Mouse (Mus musculus) heart, embryonic 16.5 days (tissue): ENCODE data around the gene Ank3. TPM values are rescaled to one million over a fixed set of nuclear protein-coding genes. Genes with fewer than 3 reads are reported as not detected.

Source experiments
- ATAC-seq: fragments of 200-750 bp; cut with Nextera tagmentation; replicated peaks from 2 replicates; pipeline ENCODE4 v1.8.0; 2017; ENCODE audit warnings: moderate number of reproducible peaks; ENCODE audit not compliant: insufficient read depth, low FRiP score; ENCODE audit errors: extremely low read depth
- H3K27ac ChIP-seq: fragments of 300-500 bp; sonication (generic); 2 replicates; pipeline ENCODE4 v1.5.1; 2014; ENCODE audit warnings: mild to moderate bottlenecking, low read length, control low read depth, moderate library complexity
- H3K27me3 ChIP-seq: fragments of 300-500 bp; sonication (generic); 2 replicates; pipeline ENCODE4 v1.6.1; 2014; ENCODE audit warnings: low read length, mixed read lengths; ENCODE audit not compliant: control insufficient read depth, insufficient read depth
- H3K36me3 ChIP-seq: fragments of 300-500 bp; sonication (generic); 2 replicates; pipeline ENCODE4 v1.6.1; 2014; ENCODE audit not compliant: control insufficient read depth, insufficient read depth
- H3K4me1 ChIP-seq: fragments of 300-500 bp; sonication (generic); 2 replicates; pipeline ENCODE4 v1.6.1; 2014; ENCODE audit warnings: low read length, mixed read lengths; ENCODE audit not compliant: control insufficient read depth, insufficient read depth
- H3K4me2 ChIP-seq: fragments of 300-500 bp; sonication (generic); 2 replicates; pipeline ENCODE4 v1.6.1; 2014; ENCODE audit warnings: low read depth, mild to moderate bottlenecking, control low read depth, low read length
- H3K4me3 ChIP-seq: fragments of 300-500 bp; sonication (generic); 2 replicates; pipeline ENCODE4 v1.5.1; 2014; ENCODE audit warnings: mild to moderate bottlenecking, control low read depth, low read length
- H3K9ac ChIP-seq: fragments of 300-500 bp; sonication (generic); 2 replicates; pipeline ENCODE4 v1.6.1; 2014; ENCODE audit warnings: low read length, control low read depth
- H3K9me3 ChIP-seq: fragments of 300-500 bp; sonication (generic); replicated peaks from 2 replicates; pipeline ENCODE4 v1.6.1; 2016; ENCODE audit warnings: low read length; ENCODE audit not compliant: control insufficient read depth
- WGBS: fragments of 180-500 bp; shearing (Covaris S2); extraction: QIAGEN DNeasy Blood & Tissue Kit; methylation state at CpG from one replicate; pipeline ENCODE4 v1.1.7; 2014; 5-methylcytosine and 5-hydroxymethylcytosine counted together
- polyA plus RNA-seq: library from polyadenylated mRNA; unstranded; fragments of >200 nt; fragmentation: Nextera tagmentation; extraction: Ambion mirVana; gene quantifications from 2 replicates; pipeline ENCODE4 v1.2.1, GENCODE M21; 2015

The Ank3 gene
- polyA plus RNA-seq, 1 experiment from 2014 or later = 33.2 TPM

DNA sequence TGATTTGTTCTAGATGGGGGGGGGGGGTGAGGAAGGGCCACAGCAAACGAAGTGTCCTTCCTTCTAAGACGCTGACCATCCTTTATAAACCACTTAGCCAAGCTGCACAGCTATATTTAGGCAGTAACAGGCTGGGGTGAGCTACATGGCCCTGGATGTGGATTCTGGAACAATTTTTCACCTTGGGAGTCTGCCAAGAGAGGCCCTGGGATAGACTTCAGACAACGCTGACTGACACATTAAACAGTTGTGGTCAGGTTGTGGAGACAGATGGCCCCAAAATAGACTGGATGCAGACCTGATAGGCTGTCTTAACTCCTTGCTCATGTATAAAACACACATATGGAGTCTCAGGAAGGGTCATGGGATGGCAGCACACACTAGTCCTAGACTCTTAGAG is 658.5 kb downstream of the Ank3 start:
- no peak overlapping the region for H3K9ac ChIP-seq
- no peaks in the 10 kb centered on the region for H3K27me3 ChIP-seq
- no peaks in the 10 kb centered on the region for H3K36me3 ChIP-seq
- H3K9me3 ChIP-seq = no peaks in the 10 kb centered on the region; the same call in 1 of the 2 replicates
- H3K4me2 ChIP-seq = no peak overlapping the region
- H3K27ac ChIP-seq = peak overlapping the region; percentile 85
- WGBS = 21% methylated on average over 3 of the region's 3 CpGs
- peak; percentile 90 for ATAC-seq
- H3K4me3 ChIP-seq = no peak overlapping the region
- H3K4me1 ChIP-seq = peaks cover 18% of the 10 kb centered on the region

- Histone ChIP-seq H3K9me3 (peaks cover 3% of the 10 kb centered on the region), H3K4me1 (peaks cover 18% of the 10 kb centered on the region), H3K27me3 (no peaks in the 10 kb centered on the region), H3K36me3 (no peaks in the 10 kb centered on the region), H3K4me3 (no peak overlapping the region), H3K27ac (no peak overlapping the region), H3K9ac (no peak overlapping the region), H3K4me2 (no peak overlapping the region)
- 75% methylated on average over 19 of the region's 19 CpGs for WGBS
- 0 out of 2 replicates have a peak, but pooled peaks have one; percentile 10 for ATAC-seq
Observed at GRCm38 (mm10) chr10:70060021-70060688, 661.6 kb downstream of the Ank3 start.

DNA sequence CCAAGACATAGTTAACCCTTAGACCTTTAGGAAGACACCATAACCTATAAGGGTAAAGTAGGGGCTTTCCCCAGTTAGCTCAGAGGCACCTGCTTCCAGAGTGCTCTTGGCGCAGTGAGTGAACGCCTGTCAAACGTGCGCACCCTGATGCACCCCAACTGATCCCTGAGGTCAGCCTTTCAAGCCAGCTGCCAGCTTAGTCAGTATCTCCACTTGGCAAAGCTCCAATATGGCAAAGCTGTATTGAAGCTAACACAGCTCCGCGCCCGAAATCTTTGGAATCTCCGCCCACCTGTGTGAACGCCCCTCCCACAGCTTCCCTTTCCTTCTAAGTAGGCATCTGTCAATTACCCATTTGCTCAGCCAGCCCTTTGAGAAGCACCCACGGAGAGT is 662.1 kb downstream of the Ank3 start:
- 22% methylated on average over 10 of the region's 10 CpGs for WGBS

GRCm38 (mm10) chr10:70063881-70064555 is 665.4 kb downstream of the Ank3 start:
- ATAC-seq = no peak
- H3K27ac ChIP-seq = no peak overlapping the region
- peaks cover 7% of the 10 kb centered on the region; the same call in 1 of the 2 replicates for H3K4me1 ChIP-seq
- H3K36me3 ChIP-seq = no peaks in the 10 kb centered on the region
- no peak overlapping the region for H3K9ac ChIP-seq
- peaks cover 3% of the 10 kb centered on the region for H3K9me3 ChIP-seq
- no peak overlapping the region for H3K4me3 ChIP-seq
- 82% methylated on average over 6 of the region's 6 CpGs for WGBS
- no peak overlapping the region for H3K4me2 ChIP-seq
- H3K27me3 ChIP-seq = no peaks in the 10 kb centered on the region

More for the DNA sequence above, 662.1 kb downstream of the Ank3 start:
- no peak overlapping the region for H3K27ac ChIP-seq
- H3K9me3 ChIP-seq = peaks cover 3% of the 10 kb centered on the region
- no peaks in the 10 kb centered on the region for H3K27me3 ChIP-seq
- H3K9ac ChIP-seq = no peak overlapping the region
- H3K4me2 ChIP-seq = peak overlapping the region; percentile 53
- ATAC-seq = no peak
- H3K36me3 ChIP-seq = no peaks in the 10 kb centered on the region
- H3K4me3 ChIP-seq = no peak overlapping the region
- H3K4me1 ChIP-seq = peaks cover 18% of the 10 kb centered on the region

- no peak for ATAC-seq
- Histone ChIP-seq H3K4me1 (peaks cover 5% of the 10 kb centered on the region; the same call in 1 of the 2 replicates), H3K4me3 (no peak overlapping the region), H3K9ac (no peak overlapping the region), H3K27me3 (no peaks in the 10 kb centered on the region), H3K9me3 (peaks cover 3% of the 10 kb centered on the region), H3K4me2 (no peak overlapping the region), H3K27ac (no peak overlapping the region), H3K36me3 (no peaks in the 10 kb centered on the region)
- WGBS = 83% methylated on average over 3 of the region's 3 CpGs
Observed at GRCm38 (mm10) chr10:70065191-70065590, 666.6 kb downstream of the Ank3 start.

- ATAC-seq = no peak
- Histone ChIP-seq H3K27me3 (no peaks in the 10 kb centered on the region), H3K36me3 (no peaks in the 10 kb centered on the region), H3K9ac (no peak overlapping the region), H3K4me1 (no peaks in the 10 kb centered on the region), H3K4me3 (no peak overlapping the region), H3K27ac (no peak overlapping the region), H3K9me3 (peaks cover 5% of the 10 kb centered on the region), H3K4me2 (no peak overlapping the region)
- WGBS = 61% methylated on average over 8 of the region's 8 CpGs
Observed at GRCm38 (mm10) chr10:70066497-70067168, 668.1 kb downstream of the Ank3 start.

GRCm38 (mm10) chr10:70067169-70068115 is 668.9 kb downstream of the Ank3 start:
- Histone ChIP-seq H3K4me1 (no peaks in the 10 kb centered on the region), H3K27ac (no peak overlapping the region), H3K4me2 (no peak overlapping the region), H3K9ac (no peak overlapping the region), H3K36me3 (no peaks in the 10 kb centered on the region), H3K4me3 (no peak overlapping the region), H3K9me3 (peaks cover 5% of the 10 kb centered on the region), H3K27me3 (no peaks in the 10 kb centered on the region)
- 59% methylated on average over 6 of the region's 6 CpGs for WGBS
- no peak for ATAC-seq

- no peaks in the 10 kb centered on the region for H3K4me1 ChIP-seq
- H3K9ac ChIP-seq = no peak overlapping the region
- H3K4me3 ChIP-seq = no peak overlapping the region
- no peak overlapping the region for H3K27ac ChIP-seq
- H3K27me3 ChIP-seq = no peaks in the 10 kb centered on the region
- H3K36me3 ChIP-seq = no peaks in the 10 kb centered on the region
- ATAC-seq = no peak
- no peak overlapping the region for H3K4me2 ChIP-seq
- H3K9me3 ChIP-seq = peaks cover 5% of the 10 kb centered on the region
- 54% methylated on average over 6 of the region's 6 CpGs for WGBS
Observed at GRCm38 (mm10) chr10:70069321-70069720, 670.7 kb downstream of the Ank3 start.
